Mouse (Mus musculus): ENCODE measurements at regions not wholly inside any gene's neighbourhood (a gene's known extent, or its start where the extent isn't known, plus 50 kb on each side); places are given as distances from the start of the nearest gene placed in this dataset.

GRCm38 (mm10) chrX:96876239-96876638, 163.0 kb downstream of the Gpr165 start:
- H3K36me3 ChIP-seq (replicated peaks; ENCODE audit: insufficient read depth, low read length) = no peaks in the 10 kb centered on the region
- no peaks in the 10 kb centered on the region for H3K9me3 ChIP-seq (ENCODE audit: low read length)
- H3K4me3 ChIP-seq (ENCODE audit: low read depth, low read length) = no peak overlapping the region
- H3K27me3 ChIP-seq (ENCODE audit: insufficient read depth, low read length) = no peaks in the 10 kb centered on the region
- H3K4me2 ChIP-seq (ENCODE audit: low read depth, low read length) = no peak overlapping the region
- ATAC-seq (no peak), DNase-seq (no peak)
- no peak overlapping the region for H3K9ac ChIP-seq (replicated peaks)
- H3K27ac ChIP-seq (ENCODE audit: low read depth) = no peak overlapping the region
- WGBS (ENCODE audit: insufficient replicate concordance) = 50% methylated on average over 2 of the region's 2 CpGs
- TF ChIP-seq CTCF (IDR thresholded peaks at IDR 0.05; ENCODE audit: low read depth) (0 out of 2 replicates have a peak, but pooled peaks have one; percentile 8), EP300 (IDR thresholded peaks at IDR 0.05; ENCODE audit: low read depth) (no peak)
- no peaks in the 10 kb centered on the region for H3K4me1 ChIP-seq (ENCODE audit: insufficient read depth)

- no peak overlapping the region for H3K4me3 ChIP-seq (ENCODE audit: low read depth, low read length)
- no peaks in the 10 kb centered on the region for H3K4me1 ChIP-seq (ENCODE audit: insufficient read depth)
- H3K27me3 ChIP-seq (ENCODE audit: insufficient read depth, low read length) = no peaks in the 10 kb centered on the region
- H3K27ac ChIP-seq (ENCODE audit: low read depth) = no peak overlapping the region
- no peak overlapping the region for H3K4me2 ChIP-seq (ENCODE audit: low read depth, low read length)
- no peaks in the 10 kb centered on the region for H3K36me3 ChIP-seq (replicated peaks; ENCODE audit: insufficient read depth, low read length)
- no peak for DNase-seq
- peak; percentile 39 for TF ChIP-seq CTCF (IDR thresholded peaks at IDR 0.05; ENCODE audit: low read depth)
- no peak for TF ChIP-seq EP300 (IDR thresholded peaks at IDR 0.05; ENCODE audit: low read depth)
- ATAC-seq = no peak
- no peak overlapping the region for H3K9ac ChIP-seq (replicated peaks)
- no peaks in the 10 kb centered on the region for H3K9me3 ChIP-seq (ENCODE audit: low read length)
These were observed 165.5 kb downstream of the Gpr165 start for GRCm38 (mm10) chrX:96878721-96879120.

GRCm38 (mm10) chrX:96879154-96879553, 165.9 kb downstream of the Gpr165 start:
- WGBS (ENCODE audit: insufficient replicate concordance) = 56% methylated on average over 2 of the region's 2 CpGs
- H3K27me3 ChIP-seq (ENCODE audit: insufficient read depth, low read length) = no peaks in the 10 kb centered on the region
- no peak overlapping the region for H3K27ac ChIP-seq (ENCODE audit: low read depth)
- no peaks in the 10 kb centered on the region for H3K36me3 ChIP-seq (replicated peaks; ENCODE audit: insufficient read depth, low read length)
- no peaks in the 10 kb centered on the region for H3K4me1 ChIP-seq (ENCODE audit: insufficient read depth)
- no peak for DNase-seq
- no peak overlapping the region for H3K9ac ChIP-seq (replicated peaks)
- no peak for ATAC-seq
- H3K4me3 ChIP-seq (ENCODE audit: low read depth, low read length) = no peak overlapping the region
- no peaks in the 10 kb centered on the region for H3K9me3 ChIP-seq (ENCODE audit: low read length)
- TF ChIP-seq EP300 (IDR thresholded peaks at IDR 0.05; ENCODE audit: low read depth) (no peak), CTCF (IDR thresholded peaks at IDR 0.05; ENCODE audit: low read depth) (no peak)
- no peak overlapping the region for H3K4me2 ChIP-seq (ENCODE audit: low read depth, low read length)

- Histone ChIP-seq H3K9ac (replicated peaks) (no peak overlapping the region), H3K9me3 (ENCODE audit: low read length) (no peaks in the 10 kb centered on the region), H3K27ac (ENCODE audit: low read depth) (no peak overlapping the region), H3K4me1 (ENCODE audit: insufficient read depth) (no peaks in the 10 kb centered on the region), H3K4me3 (ENCODE audit: low read depth, low read length) (no peak overlapping the region), H3K4me2 (ENCODE audit: low read depth, low read length) (no peak overlapping the region), H3K27me3 (ENCODE audit: insufficient read depth, low read length) (no peaks in the 10 kb centered on the region), H3K36me3 (replicated peaks; ENCODE audit: insufficient read depth, low read length) (no peaks in the 10 kb centered on the region)
- WGBS (ENCODE audit: insufficient replicate concordance) = 12% methylated on average over 3 of the region's 3 CpGs
- peak; percentile 37 for TF ChIP-seq CTCF (IDR thresholded peaks at IDR 0.05; ENCODE audit: low read depth)
- TF ChIP-seq EP300 (IDR thresholded peaks at IDR 0.05; ENCODE audit: low read depth) = no peak
- no peak for DNase-seq
- ATAC-seq = no peak
These were observed 171.8 kb upstream of the Pgr15l start for GRCm38 (mm10) chrX:96900636-96901035.
